Mouse (Mus musculus) left cerebral cortex, postnatal 14 days (tissue): Measurements from ENCODE around the gene Mink1. TPM values are rescaled to one million over a fixed set of nuclear protein-coding genes. Genes with fewer than 3 reads are reported as not detected.

ENCODE experiments used
- DNase-seq, 2 experiments: peaks; one replicate each; pipeline ENCODE4 v3.0.0; 2021 to 2022; ENCODE audit warnings: low spot score in 2 of 2, mixed read lengths in 1 of 2
- intact Hi-C: fragments of 180-260 bp; cut with DNase I; formaldehyde crosslinking; loops from one replicate; pipeline ENCODE4 v1.15.1; 2025
- total RNA-seq, 2 experiments: library from RNA; stranded (reverse); gene quantifications; 2 replicates each; pipeline ENCODE4 v1.2.3; 2021

The Mink1 gene
- total RNA-seq, 2 experiments from 2014 or later: 346 to 351 TPM

DNA sequence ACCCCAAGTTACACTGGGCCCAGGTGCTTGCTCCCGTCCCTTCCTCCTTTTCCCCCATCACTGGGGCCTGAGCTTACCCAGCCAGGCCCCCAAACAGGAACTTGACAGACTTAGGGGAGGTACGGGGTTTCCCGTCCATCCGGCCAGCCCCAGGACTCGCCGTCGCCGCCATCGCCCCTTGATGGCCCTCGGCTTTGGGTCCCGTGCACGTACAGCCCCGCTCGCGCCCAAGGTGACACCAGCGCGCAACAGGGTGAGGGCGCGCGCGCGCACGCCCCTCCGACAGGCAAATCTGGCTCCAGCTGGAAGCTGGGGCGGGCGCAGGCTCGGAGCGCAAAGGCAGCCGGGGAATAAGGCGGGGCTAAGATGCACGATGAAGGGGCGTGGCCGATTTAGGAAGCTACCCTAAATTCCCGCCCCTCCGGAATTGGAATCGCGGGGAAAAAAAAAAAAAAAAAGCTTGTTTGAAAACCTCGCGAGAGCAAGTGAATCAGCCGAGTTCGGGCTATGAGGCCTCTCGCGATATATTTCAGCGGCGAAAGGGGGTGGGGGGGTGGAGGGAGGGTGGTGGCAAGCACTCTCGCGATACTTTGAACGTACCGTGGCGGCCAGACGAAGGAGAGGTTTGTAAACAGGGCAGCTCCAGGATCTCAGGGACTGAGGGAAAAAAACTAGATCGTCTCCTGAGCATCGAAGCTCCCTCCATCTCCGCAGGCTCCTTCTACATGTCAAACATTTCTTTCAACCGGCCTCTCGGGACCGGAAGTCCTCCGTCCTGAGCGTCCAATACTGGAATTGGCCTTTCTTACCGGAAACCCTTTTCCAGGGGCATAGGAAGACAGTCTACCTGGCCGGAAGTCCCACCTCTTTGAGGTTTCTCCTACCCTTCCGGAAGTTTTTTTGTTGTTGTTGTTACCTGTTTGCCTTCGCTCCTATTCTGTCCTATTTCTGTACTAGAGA, 84.3 kb downstream of the Mink1 start, which contains the start of the genes Rnf167 and Slc25a11:
Rnf167 (plus strand) TSS at position 545 of the 960 bp plus-strand sequence.
Slc25a11 (minus strand) TSS at position 789 of the 960 bp plus-strand sequence.
- intact Hi-C loops: loop anchor here (10.0 kb wide), 1 partner anchor 212 kb away; the partner anchor contains the start of gene Arrb2
- DNase-seq: peak; percentile 97 to 99

DNA sequence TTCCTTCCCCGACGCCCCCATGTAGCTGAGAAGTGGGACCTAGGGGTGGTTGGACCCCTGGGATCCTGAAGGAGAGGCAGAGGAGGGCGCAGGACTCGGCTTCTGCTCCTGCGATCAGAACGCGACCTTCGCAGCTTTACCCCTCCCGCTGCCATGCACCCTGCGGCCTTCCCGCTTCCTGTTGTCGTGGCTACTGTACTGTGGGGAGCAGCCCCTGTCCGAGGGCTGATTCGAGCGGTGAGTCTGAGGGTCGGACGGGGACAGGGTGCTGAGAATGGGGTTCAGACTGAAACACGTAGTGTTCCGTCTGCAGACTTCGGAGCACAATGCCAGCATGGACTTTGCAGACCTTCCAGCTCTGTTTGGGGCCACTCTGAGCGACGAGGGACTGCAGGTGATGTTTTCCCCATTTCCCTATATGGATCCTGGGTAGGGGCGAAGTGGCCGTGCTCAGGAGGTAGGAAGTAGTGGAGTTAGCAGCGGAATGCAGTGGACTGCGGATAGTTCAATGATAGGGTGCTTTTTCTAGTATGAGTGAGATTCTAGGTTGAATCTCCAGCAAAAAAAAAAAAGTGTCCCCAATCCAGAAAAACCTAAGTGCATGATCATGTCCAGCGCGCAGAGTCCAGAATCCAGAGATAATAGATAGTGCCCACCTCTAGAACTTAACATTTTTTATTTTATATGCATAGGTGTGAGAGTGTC, 85.2 kb downstream of the Mink1 start:
- DNase-seq: no peak

DNA sequence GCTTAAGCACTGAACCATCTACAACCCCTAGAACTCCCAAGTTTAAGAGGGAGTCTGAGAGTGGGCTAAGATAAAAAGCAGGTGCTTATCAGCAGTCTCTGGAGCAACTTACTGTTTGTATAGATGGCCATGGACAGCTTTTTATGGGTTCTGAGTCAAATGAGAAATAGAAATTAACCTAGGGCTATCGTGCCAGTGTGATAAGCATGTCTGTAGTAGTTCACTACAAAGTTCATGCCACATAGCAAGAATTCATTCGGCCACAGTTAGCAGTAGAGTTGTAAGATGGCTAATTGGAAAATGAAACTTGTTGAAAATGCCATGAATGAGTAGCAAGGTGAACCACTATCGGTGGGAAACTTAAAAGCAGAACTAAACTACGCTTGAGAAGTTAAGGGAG, 85.8 kb downstream of the Mink1 start:
- intact Hi-C loops: loop anchor here (10.0 kb wide), 1 partner anchor 214 kb away; the partner anchor contains the start of gene Arrb2
- DNase-seq: no peak

More for the DNA sequence above, 85.2 kb downstream of the Mink1 start:
- intact Hi-C loops: loop anchor here (10.0 kb wide), 1 partner anchor 213 kb away; the partner anchor contains the start of gene Arrb2

DNA sequence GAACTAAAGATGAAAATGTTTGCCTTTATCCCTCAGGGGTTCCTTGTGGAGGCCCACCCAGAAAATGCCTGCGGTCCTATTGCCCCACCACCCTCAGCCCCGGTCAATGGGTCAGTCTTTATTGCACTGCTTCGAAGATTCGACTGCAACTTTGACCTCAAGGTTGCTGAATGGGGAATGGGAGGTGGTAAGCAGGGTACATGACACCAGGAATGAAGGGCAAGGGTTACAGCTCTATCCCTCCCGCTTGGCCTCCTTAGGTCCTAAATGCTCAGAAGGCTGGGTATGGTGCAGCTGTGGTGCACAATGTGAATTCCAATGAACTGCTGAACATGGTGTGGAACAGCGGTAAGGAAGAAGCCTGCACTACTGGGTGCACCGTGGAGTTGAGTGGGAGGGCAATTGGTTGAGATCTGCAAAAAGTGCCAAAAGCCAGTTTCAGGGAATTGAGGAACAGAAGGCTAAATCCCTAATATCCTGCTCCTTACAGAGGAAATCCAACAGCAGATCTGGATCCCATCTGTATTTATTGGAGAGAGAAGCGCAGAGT, 86.6 kb downstream of the Mink1 start:
- no peak for DNase-seq
- intact Hi-C loops: loop anchor here (10.0 kb wide), 1 partner anchor 214 kb away; the partner anchor contains the start of gene Arrb2

DNA sequence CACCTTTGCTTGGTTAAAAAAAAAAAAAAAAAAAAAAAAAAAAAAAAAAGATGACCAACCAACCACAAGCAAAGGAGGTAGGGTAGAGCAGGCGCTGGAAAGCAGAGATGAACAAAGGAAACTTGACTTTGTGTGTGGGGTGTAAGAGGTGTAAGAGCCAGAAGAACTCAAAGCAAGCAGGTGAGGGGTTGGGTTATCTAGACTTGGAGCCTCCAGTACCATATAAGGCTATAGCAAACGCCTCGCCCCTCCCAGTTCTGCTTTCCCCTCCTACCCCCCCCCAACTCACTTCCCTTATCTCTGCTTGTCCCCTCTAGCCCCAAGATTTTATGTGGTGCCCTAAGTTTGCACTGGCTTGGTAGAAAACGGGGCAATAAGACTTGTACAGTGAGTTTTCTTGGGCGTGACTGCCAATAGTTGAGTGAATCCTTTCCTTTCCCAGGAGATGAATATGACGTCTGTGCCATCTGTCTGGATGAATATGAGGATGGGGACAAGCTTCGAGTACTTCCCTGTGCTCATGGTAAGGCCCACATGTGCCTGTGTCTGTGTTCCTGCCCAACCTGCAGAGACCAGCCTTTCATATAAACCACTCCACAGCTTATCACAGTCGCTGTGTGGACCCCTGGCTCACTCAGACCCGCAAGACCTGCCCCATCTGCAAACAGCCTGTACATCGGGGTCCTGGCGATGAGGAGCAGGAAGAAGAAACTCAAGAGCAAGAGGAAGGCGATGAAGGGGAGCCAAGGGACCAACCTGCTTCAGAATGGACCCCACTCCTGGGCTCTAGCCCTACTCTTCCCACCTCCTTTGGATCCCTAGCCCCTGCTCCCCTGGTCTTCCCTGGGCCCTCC, 87.9 kb downstream of the Mink1 start:
- intact Hi-C loops: no loop called here
- no peak for DNase-seq

DNA sequence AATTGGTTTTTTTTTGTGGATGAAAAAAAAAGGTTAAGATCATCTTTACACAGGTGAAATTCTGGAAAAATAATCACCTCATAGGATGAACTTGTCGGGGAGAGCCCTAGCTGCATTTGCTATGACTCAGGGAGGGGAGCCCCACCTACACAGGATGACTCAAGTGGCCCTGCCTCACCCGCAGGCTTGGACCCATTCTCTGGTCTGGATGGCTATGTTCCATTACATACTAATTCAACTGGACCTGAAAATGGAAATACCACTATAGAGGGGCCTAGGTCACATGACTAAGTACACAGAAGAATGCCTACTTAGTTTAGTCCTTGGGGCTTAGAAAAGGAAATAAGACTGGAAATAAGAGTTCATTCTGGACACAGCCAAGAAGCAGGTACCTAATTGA, 88.7 kb downstream of the Mink1 start:
- DNase-seq: no peak
- intact Hi-C loops: no loop called here

DNA sequence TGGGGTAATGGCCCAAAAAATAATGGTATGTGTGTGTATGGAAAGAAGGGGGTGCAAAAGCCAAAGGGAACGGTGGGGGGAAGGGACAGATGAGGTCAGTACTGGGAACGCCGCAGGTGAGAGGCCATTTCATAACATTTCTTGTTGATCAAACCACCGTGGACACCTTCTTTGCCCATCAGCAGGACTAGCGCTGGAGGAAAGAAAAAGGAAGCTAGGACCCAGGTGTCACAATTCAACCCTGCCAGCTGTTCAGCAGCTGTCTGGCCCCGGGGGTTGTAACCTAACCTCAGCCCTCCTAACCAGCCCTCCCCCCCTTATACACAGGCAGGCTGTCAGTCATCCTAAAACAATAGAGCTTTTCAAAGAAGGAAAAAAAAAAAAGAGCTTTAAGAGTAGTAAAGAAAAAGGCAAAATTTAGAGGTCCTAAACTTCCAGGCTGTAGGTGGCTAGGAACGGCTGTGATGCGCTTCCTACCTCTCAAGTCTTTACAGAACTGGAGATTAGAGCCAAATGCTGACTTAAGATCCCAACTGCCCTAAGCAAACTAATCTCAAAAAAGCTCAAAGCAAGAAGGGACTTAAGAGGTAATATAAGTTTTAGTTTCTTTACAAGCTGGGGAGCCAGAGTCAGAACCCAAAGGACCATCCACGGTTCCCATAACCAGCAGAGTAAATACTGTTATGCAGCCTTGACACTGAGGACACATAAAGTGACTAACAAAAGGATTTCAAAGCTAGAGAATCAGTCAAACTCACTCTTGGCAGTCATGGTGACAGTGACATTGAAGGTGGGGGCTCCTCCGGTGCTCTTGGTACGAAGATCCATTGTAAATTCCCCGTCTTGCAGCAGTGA, 89.6 kb downstream of the Mink1 start:
- intact Hi-C loops: no loop called here
- no peak for DNase-seq

DNA sequence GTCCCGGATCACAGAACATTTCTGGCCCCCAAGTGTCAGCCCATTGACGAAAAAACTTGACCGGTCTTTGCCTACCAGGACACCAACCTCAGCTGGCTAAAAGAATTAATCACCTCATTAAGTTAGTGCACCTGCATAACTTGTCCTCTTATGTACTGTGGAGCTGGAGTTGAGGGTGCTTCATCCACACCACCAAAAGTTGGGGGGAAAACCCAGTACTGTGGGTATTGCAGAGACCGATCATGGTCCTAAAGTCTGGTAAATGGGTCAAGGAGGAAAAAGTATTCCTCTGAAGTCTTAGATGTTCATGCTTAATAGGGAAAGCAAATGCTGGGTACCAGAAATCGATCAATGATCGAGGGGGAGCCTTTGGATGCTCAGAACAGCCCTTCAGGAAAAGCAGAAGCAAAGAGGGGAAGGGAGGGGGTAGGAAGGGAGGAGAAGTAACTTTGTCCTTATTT, 90.2 kb downstream of the Mink1 start:
- intact Hi-C loops: no loop called here
- DNase-seq: no peak

DNA sequence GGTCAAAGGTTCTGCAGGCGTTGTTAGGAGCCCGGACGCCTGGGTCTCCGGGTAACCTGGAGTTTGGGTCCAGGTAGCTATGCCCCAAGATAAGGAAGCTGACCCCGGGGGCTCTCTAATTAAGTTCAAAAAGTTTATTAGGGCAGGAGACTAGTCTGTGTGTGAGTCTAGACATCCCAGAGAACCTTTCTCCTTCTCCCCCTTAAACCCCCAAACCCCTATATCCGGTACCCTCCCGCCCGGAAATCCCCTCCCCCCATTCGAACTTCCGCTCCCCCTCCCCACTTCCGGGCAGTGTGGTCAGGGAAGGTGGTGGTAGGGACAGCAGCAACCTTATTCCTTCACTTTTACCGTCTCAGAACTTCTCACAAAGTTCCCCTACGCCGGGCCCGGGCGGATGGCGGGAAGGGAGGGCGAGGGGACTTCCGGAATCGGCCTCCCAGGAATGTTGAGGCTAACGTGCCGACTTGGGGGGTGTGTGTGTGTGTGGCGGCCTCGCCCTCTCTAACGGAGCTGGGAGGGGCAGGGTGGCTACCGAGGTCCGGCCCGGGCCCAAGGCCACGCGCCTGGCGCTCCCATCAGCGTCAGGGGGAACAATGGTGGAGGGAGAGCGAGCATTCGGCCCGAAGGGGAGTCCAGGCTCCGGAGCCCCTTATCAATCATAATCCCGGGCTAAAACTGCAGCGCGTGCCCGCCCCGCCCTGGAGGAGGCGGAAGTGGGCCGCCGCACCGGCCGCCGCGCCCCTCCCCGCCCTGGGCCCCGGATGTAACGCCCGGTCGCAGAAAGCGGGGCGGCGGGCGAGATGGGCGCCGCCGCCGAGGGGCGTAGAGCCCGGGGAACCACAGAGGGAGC, 90.9 kb downstream of the Mink1 start:
- intact Hi-C loops: loop anchor here (2.0 kb wide), 1 partner anchor 15 kb away; the partner anchor contains the start of gene Spag7
- peak in 1 of 2 experiments; percentile 45 for DNase-seq

DNA sequence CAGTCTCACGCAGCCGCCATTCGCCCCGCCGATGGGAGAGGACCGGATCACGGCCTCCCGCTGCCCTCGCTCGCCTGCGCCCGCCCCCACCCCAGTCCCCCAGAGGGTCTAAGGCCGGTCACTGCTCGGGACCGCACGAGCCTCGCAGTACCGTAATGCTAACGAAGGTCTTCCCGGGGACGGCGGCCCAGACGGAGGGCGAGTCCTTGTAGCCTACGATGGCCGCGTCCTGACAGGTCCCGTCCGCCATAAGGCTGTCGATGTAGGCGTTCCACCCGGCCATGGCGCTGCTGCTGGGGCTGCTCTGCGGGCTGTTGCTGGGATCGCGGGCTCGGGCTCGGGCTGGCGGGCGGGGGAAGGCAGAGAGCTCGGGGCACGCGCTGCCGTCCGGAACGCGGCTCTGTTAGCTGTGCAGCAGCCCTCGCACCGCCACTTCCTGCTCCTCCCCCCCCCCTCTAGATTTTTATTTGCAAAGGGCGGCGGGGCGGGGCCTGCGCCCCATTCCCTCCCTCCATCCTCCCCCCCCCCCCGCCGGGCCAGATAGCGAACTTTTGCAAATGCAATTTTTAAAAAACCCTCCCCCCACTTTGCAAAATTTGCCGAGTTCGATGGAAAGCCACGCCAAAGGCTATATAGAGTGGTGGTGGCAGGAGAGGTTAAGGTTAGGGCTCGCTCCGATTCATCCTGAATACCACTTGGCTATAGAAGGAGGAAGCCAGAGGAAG, 91.7 kb downstream of the Mink1 start, which contains the start of gene Pfn1:
Pfn1 (minus strand) TSS at position 447 of the 725 bp plus-strand sequence.
- DNase-seq: peak; percentile 68 to 69
- intact Hi-C loops: loop anchor here (2.0 kb wide), 1 partner anchor 14 kb away; the partner anchor contains the start of gene Spag7

DNA sequence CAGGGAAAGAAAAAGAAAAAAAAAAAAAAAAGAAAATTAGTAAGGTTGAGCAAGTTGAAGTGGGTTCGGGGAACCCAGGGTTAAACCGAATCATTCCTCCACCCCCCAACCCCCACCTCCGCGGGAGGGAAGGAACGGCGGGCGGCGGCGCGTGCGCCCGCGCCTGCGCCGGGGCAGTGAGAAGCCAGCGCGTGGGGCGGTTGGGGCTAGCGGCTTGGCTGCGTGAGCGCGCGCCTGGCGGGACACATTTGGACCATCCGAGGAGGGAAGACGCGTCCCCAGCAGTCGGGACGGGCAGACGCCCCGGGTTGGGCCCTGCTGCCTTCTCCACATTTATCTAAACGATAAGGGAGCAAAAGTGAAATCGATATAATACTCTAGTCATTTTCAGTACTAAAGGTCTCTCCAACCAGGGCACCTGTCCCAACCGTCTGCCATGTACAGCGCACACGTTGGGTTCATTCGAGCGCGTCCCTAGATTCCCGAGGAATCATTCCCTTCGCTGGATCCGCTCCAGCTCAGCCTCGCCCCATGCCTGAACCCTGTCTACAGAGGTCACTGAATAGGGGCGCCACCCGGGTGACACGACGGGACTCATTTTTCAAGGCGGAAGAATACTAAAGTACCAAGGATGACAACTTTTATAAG, 92.4 kb downstream of the Mink1 start:
- peak; percentile 56 to 76 for DNase-seq
- intact Hi-C loops: loop anchor here (2.0 kb wide), 1 partner anchor 14 kb away; the partner anchor contains the start of gene Spag7

DNA sequence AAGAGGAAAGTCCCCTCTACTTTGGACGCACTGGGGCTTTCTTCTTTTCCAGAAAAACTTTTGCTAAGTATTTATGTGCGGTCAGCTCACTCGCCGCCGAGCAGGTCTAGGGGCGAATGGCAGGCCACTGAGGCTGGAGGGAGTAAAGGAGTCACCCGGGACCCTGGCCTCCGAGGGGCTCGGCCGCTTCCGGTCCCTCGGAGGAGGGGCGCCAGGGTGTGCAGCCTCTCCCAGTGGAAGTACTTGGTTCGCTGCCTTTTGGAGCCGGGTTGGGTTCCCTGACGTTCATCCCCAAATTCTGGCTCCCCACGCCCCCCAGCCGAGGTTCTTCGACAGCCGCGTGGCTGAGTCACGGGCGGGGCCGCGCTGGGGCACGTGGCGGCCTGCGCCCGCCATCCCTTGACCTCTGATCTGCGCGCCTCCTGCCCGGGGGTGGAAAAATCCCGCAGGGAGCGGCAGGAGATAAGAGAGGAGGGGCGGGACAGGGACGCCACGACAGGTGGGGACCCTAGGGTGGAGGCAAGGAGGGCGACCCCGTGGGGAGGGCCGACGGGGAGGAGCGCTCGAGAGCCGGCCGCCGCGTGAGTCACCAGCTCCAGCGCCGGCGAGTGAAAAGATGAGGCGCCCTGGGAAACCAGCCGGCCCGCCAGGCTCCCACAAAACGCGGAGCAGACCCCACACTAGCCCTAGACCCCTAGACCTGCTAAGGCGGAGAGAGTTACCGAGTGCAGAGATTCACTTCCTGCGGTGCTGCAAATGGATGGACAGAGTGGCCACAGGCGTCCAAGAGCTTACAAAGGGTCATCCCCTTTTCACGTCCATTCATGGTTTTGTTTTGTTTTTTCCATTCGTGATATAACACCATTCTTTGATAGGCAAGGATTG, 93.1 kb downstream of the Mink1 start:
- intact Hi-C loops: loop anchor here (2.0 kb wide), 1 partner anchor 13 kb away; the partner anchor contains the start of gene Spag7
- no peak for DNase-seq

DNA sequence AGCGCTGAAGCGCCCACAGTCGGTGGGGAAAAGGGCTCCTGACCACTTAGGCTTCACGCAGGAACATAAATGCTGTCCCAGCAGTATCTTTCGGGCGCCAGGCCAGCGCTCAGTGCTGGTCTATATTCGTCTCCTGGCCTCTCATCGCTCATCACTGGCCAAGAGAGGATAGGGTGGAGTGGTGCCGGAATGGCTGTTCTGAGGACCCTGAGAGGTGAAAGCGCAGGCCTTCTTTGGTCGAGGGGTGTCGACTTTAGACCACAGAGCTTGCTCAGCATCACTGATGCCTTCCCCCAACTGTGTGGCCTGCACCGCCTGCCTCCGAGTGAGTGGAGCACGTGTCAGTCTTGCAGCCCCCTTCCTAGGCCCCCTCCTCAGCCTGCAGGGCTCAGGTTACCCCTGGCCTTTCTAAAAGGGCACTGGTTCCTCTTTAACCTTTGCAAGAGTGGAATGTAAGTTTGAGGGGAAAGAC, 93.8 kb downstream of the Mink1 start:
- intact Hi-C loops: no loop called here
- DNase-seq: no peak

DNA sequence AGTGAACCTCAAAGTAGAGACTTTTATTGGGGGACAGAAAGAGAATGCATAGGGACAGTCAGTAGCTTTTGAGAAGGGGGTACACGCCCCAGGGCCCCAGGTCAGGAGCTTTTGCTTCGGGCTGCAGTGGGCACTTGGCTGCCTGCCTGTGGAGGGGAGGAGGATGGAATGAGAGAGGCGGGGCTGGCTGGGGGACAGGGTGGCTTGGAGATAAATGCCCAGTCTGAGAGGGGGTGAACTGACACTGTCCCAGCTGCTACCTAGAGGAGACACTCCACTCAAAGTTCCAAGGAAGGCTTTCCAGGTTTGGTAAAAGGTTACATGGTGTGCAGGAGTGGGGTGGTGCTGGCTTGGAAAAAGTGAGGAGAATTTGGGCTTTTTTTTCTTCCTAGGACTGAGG, 94.3 kb downstream of the Mink1 start, which contains the start of gene Eno3:
Eno3 (plus strand) TSS at position 239 of the 400 bp plus-strand sequence.
- intact Hi-C loops: no loop called here
- DNase-seq: no peak
